Mouse (Mus musculus) midbrain, embryonic 10.5 days (tissue): ENCODE data around the gene Tmem189. TPM values are rescaled to one million over a fixed set of nuclear protein-coding genes. Genes with fewer than 3 reads are reported as not detected.
A peak's percentile ranks its signal among the peaks of the same experiment; 100 is the strongest.

ENCODE experiments used
- DNase-seq: peaks from one replicate; pipeline ENCODE4 v3.0.0-alpha.2; 2017; ENCODE audit warnings: low spot score
- H3K27ac ChIP-seq: fragments of 300-500 bp; sonication (generic); replicated peaks from 2 replicates; pipeline ENCODE4 v1.5.1; 2016; ENCODE audit warnings: mild to moderate bottlenecking
- H3K27me3 ChIP-seq: fragments of 300-500 bp; sonication (generic); 2 replicates; pipeline ENCODE4 v1.6.1; 2016; ENCODE audit warnings: low read depth, mild to moderate bottlenecking; ENCODE audit not compliant: poor library complexity, severe bottlenecking
- H3K36me3 ChIP-seq: fragments of 300-500 bp; sonication (generic); 2 replicates; pipeline ENCODE4 v1.6.1; 2016; ENCODE audit warnings: mild to moderate bottlenecking, moderate library complexity
- H3K4me1 ChIP-seq: fragments of 300-500 bp; sonication (generic); 2 replicates; pipeline ENCODE4 v1.6.1; 2016
- H3K4me3 ChIP-seq: fragments of 300-500 bp; sonication (generic); 2 replicates; pipeline ENCODE4 v1.5.1; 2016; ENCODE audit warnings: mild to moderate bottlenecking, moderate library complexity
- H3K9me3 ChIP-seq: fragments of 300-500 bp; sonication (generic); replicated peaks from 2 replicates; pipeline ENCODE4 v1.6.1; 2016; ENCODE audit warnings: mild to moderate bottlenecking
- WGBS: fragments of 180-500 bp; shearing (Covaris S2); methylation state at CpG from one replicate; pipeline ENCODE4 v1.1.7; 2016; 5-methylcytosine and 5-hydroxymethylcytosine counted together
- polyA plus RNA-seq: library from polyadenylated mRNA; unstranded; fragments of >200 nt; fragmentation: Nextera tagmentation; extraction: Ambion mirVana; gene quantifications from 2 replicates; pipeline ENCODE4 v1.2.1, GENCODE M21; 2016

Gene Tmem189
- polyA plus RNA-seq, 1 experiment from 2014 or later, result 35.8 TPM

DNA sequence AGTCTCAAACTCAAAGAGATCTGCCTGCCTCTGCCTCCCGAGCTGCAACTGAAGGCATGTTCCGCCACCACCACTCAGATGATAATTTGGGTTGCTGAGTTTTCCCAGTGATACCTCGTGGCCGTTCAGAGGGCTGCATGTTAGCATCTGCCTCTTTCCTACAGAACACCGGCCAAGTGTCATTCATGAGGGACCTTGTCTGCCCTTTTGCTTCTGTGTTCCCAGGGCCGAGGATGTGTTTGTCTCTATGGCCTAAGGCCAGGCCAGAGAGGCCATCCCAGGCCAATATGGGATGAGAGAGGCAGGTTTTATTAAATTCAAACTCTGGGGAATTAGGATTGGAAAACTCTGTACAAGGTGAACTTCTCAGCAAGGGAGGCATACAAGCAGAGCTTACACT is 24.7 kb upstream of the Tmem189 start:
- Histone ChIP-seq H3K36me3 (no peaks in the 10 kb centered on the region), H3K4me1 (0 out of 2 replicates have a peak, but pooled peaks cover 3% of the 10 kb centered on the region), H3K27ac (no peak overlapping the region), H3K4me3 (no peak overlapping the region), H3K9me3 (no peaks in the 10 kb centered on the region), H3K27me3 (no peaks in the 10 kb centered on the region)
- no peak for DNase-seq
- WGBS, result 90% methylated on average over 6 of the region's 6 CpGs

DNA sequence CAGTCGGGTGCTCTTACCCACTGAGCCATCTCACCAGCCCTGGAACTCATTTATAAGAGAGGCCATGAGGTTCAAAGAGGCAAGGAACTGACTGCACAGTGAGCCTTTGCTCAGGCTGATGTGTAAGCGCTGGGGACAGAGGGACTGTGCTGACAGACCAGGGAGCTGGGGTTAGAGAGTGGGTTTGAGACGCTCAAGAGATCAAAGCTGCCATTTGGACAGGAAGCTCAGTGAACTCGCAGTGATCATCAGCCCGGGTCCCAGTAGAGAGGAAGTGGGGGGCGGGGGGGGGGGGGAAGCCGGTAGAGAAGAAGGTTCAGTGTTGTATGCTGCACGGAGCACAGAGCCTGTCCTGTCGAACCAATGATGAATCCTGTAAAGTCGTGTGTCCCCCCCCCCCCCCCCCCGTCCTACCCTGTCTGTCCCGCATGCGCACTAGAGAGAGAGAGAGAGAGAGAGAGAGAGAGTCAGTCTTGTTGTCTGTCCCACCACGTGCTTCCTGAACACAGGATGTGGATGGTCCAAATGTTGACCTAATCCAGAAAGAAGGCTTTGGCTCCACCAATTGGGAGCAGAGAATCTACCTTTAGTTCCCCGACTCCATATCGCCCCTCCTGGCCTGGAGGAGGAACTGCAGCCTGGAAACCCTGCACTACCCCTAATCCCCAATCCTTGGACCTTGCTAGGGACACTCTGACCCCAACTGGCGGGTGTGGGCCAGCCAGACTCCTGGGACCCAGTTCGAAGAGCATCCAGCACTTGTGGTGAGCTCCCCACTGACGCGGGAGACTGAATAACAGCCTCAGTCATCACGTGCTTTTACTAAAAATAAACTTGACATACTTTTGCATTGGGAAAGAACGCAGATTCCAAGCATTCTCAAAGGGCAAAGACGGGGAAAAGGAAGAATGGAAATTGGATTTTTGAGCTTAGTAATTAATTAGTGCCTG is 23.5 kb upstream of the Tmem189 start:
- Histone ChIP-seq H3K27ac (no peak overlapping the region), H3K4me1 (peaks cover 8% of the 10 kb centered on the region), H3K36me3 (no peaks in the 10 kb centered on the region), H3K9me3 (no peaks in the 10 kb centered on the region), H3K27me3 (no peaks in the 10 kb centered on the region), H3K4me3 (no peak overlapping the region)
- no peak for DNase-seq
- WGBS, result 82% methylated on average over 20 of the region's 23 CpGs

DNA sequence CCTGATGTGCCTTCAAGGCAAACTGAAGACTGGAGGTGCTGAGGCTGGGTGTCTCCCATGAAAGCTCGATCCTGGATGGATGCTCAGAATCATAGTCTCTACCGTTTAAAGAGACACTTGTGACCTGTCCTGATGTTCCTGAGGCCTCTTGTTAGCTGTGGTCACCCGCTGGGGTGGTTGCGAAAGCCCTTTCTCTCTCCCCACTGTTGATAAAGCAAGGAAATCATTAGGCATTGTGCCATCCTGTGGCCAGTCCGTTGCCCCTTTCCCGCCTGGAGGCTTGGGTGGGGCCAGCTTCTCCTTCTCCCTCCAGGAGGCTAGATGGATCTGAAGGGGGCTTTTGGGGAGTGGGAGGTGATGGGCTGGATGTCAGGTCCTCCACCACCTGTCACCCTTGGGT is 21.0 kb upstream of the Tmem189 start:
- H3K4me3 ChIP-seq, result no peak overlapping the region
- peaks cover 8% of the 10 kb centered on the region for H3K4me1 ChIP-seq
- H3K36me3 ChIP-seq, result no peaks in the 10 kb centered on the region
- DNase-seq, result no peak
- H3K9me3 ChIP-seq, result no peaks in the 10 kb centered on the region
- H3K27ac ChIP-seq, result no peak overlapping the region
- H3K27me3 ChIP-seq, result 0 out of 2 replicates have a peak, but pooled peaks cover 3% of the 10 kb centered on the region
- WGBS, result 69% methylated on average over 6 of the region's 6 CpGs

DNA sequence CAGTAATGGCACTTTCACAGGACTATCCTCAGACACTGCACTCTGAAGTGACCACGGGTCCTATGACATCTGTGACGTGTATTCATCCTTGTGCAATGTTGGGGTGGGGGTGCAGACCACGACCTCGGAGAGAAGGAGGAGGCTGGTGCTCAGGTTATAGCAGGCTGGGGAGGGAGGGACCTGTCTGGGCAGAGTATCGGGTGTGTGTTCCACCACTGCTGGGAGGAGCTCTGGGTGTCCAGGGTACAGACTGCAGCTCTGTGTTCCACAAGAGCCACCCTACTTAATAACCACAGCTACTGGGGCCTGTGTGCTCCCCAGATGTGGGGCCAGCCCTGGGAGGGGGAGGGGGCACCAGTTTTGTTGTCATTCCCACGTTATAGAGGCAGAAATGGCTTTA is 20.3 kb upstream of the Tmem189 start:
- DNase-seq, result no peak
- WGBS, result 71% methylated on average over 6 of the region's 6 CpGs

DNA sequence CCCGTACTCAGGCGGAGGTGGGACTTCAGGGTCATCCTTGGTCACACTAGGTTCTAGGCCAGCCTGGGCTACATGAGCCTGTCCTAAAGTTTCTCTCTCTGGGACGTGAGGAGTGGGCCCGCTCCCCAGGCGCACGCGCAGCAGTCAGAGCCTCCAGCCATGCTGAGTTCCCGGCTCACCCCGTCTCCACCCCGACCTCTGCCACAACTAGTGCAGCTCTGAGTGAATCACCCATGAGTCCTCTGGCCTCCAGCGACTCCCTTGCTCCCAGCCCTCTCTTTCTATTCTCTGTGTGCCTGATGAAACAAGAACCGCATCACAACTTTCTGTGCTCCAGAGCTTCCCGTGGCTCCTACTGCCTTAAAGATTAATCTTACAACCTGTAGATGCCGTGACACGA is 18.8 kb upstream of the Tmem189 start:
- Histone ChIP-seq H3K4me3 (no peak overlapping the region), H3K4me1 (peaks cover 8% of the 10 kb centered on the region), H3K9me3 (no peaks in the 10 kb centered on the region), H3K27me3 (0 out of 2 replicates have a peak, but pooled peaks cover 3% of the 10 kb centered on the region), H3K36me3 (no peaks in the 10 kb centered on the region), H3K27ac (no peak overlapping the region)
- WGBS, result 68% methylated on average over 15 of the region's 15 CpGs
- no peak for DNase-seq

More for the DNA sequence above, 20.3 kb upstream of the Tmem189 start:
- Histone ChIP-seq H3K36me3 (no peaks in the 10 kb centered on the region), H3K27me3 (0 out of 2 replicates have a peak, but pooled peaks cover 3% of the 10 kb centered on the region), H3K9me3 (no peaks in the 10 kb centered on the region), H3K4me1 (peaks cover 8% of the 10 kb centered on the region), H3K4me3 (no peak overlapping the region), H3K27ac (no peak overlapping the region)

DNA sequence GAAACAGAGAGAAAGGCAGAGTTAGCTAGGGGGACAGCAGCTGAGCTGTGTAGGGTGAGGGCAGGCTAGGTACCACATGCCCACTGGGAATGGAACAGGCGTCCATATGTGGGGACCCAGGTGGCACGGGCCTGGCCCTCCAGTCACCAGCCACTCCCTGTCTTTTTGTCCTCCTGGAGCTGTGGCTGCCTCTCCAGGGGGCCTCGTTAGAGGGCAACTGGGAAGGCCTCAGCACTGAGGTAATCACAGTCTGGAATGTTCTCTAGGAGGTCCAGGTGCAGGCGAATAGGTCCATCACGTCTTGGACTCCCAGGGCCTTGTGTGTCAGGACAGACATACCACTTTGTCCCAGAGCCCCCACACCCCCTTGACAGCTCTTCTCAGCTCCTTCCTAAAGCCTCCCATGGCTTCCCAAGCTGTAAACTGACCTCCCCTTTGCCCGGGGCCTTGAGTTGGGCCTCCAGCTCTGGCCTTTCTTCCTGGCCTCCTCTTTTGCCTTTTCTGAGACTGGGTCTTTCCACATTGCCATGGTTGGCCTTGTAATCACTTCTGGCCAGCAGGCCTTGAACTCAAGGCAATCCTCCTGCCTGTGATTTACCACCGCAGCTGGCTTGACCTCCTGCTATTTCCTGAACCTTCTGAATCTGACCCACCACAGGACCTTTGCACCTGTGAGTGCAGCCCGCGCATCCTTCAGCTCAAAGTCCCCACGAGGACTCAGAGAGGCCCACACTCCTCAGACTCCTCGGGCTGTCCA is 16.7 kb upstream of the Tmem189 start:
- no peak for DNase-seq
- H3K36me3 ChIP-seq, result no peaks in the 10 kb centered on the region
- H3K27me3 ChIP-seq, result 0 out of 2 replicates have a peak, but pooled peaks cover 3% of the 10 kb centered on the region
- peaks cover 15% of the 10 kb centered on the region for H3K4me1 ChIP-seq
- H3K27ac ChIP-seq, result peak overlapping the region; percentile 33; the same call in 1 of the 2 replicates
- no peaks in the 10 kb centered on the region for H3K9me3 ChIP-seq
- WGBS, result 85% methylated on average over 11 of the region's 11 CpGs
- no peak overlapping the region for H3K4me3 ChIP-seq

DNA sequence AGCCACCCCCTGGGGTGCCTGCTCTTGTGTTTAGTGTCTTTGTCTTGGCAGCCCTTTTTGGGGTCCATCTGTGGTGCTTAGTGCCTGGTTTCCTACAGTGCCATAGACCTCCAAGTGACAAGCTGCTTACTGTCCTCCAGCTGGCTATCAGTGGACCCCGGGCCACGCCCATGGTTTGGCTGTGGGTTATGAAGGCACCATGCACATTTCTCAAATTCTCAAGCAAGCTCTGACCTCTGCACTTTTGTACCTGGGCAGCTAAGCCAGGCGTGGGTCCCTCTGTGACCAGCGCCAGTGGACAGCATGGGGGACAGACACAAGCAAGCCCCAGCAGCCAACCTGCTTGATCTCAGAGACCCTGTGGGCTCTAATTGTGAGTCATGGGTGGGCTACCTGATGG is 14.8 kb upstream of the Tmem189 start:
- H3K36me3 ChIP-seq, result no peaks in the 10 kb centered on the region
- no peak for DNase-seq
- 92% methylated on average over 4 of the region's 4 CpGs for WGBS
- H3K4me3 ChIP-seq, result no peak overlapping the region
- H3K27ac ChIP-seq, result no peak overlapping the region
- H3K9me3 ChIP-seq, result no peaks in the 10 kb centered on the region
- H3K27me3 ChIP-seq, result peaks cover 3% of the 10 kb centered on the region; the same call in 1 of the 2 replicates
- peaks cover 11% of the 10 kb centered on the region for H3K4me1 ChIP-seq

DNA sequence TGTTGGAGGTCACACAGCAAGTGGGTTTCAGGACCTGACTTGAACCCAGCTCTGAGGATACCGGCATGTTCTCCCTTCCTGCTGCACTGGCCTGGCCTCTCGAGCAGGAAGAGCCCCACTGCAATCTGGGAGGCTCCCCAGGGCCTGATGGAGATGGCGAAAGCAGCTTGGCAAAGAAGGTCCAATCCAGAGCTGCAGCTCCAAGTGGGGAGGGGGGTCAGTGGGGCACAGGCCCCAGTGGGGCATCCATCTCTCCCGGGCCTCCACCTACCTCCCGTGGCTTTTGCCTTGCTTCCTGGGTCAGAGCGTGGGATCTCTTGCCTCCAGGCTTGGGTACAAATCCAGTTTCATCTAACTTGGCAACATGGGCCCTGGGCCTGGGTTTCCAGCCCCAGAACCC is 12.5 kb upstream of the Tmem189 start:
- no peak overlapping the region for H3K27ac ChIP-seq
- H3K36me3 ChIP-seq, result no peaks in the 10 kb centered on the region
- peaks cover 6% of the 10 kb centered on the region; the same call in 1 of the 2 replicates for H3K4me1 ChIP-seq
- 84% methylated on average over 6 of the region's 6 CpGs for WGBS
- DNase-seq, result no peak
- peaks cover 3% of the 10 kb centered on the region; the same call in 1 of the 2 replicates for H3K27me3 ChIP-seq
- no peaks in the 10 kb centered on the region for H3K9me3 ChIP-seq
- no peak overlapping the region for H3K4me3 ChIP-seq

DNA sequence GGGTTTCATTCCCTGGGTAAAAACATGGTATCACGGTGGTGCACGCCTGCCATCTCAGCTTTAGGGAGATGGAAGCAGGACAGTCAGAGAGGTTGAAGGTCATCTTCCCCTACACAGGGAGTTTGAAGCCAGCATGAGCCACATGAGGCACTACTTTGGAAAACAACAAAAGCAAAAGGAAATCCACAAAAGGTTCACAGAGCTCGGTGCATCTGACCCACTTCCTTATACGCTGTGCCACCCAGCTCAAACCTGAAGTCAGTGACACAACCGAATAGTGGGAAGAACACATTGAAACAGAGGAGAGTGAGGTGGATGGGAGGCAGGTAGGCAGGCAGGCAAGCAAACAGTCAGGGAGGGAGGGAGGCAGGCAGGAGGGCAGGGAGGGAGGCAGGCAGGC is 11.8 kb upstream of the Tmem189 start:
- DNase-seq, result no peak
- Histone ChIP-seq H3K27me3 (peaks cover under 1% of the 10 kb centered on the region; the same call in 1 of the 2 replicates), H3K9me3 (no peaks in the 10 kb centered on the region), H3K4me3 (no peak overlapping the region), H3K4me1 (peaks cover 6% of the 10 kb centered on the region; the same call in 1 of the 2 replicates), H3K36me3 (no peaks in the 10 kb centered on the region), H3K27ac (no peak overlapping the region; the same call in 1 of the 2 replicates)
- WGBS, result 72% methylated on average over 5 of the region's 5 CpGs

DNA sequence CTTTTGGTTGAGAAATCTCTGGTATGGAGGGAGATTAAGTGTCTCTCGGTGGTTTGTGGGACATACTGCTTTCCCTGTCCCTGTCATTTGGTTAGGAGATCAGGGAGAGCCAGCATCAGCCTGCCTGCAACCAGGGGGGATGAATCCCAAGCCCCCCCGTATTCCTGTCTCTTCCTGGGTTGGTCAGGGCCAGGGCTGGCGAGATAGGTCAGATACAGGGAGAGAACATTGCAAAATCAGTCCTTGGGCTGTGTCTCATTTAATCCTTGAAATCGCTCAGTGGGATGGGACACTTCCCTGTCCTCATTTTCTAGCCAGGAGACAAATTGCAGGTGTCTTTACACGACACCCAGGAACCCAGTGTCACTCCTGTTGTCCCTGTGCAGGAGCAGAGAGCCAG is 10.4 kb upstream of the Tmem189 start:
- WGBS, result 84% methylated on average over 5 of the region's 5 CpGs
- Histone ChIP-seq H3K36me3 (no peaks in the 10 kb centered on the region), H3K4me3 (no peak overlapping the region), H3K4me1 (peaks cover 6% of the 10 kb centered on the region; the same call in 1 of the 2 replicates), H3K9me3 (peaks cover 5% of the 10 kb centered on the region), H3K27me3 (no peaks in the 10 kb centered on the region; the same call in 1 of the 2 replicates), H3K27ac (no peak overlapping the region)
- no peak for DNase-seq

DNA sequence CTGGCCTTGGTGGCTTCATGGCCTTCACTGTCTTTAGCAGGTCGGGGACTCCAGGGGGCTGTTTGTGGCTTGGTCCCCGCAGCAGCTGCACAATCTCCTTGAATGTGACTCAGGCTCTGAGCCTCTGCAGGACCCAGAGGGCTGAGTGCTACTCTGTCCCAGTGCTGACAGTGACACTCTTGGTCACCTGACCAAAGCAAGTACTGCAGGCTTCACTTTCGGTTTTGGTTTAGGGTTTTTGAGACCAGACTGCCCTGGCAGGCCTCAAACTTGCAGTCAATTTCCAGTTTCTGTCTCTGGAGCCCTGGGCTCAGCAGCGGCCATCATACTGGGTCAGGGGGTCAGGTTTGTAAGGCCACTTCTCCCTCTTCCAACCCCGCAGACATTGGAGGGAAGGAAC is 8.3 kb upstream of the Tmem189 start:
- Histone ChIP-seq H3K4me1 (peaks cover 6% of the 10 kb centered on the region; the same call in 1 of the 2 replicates), H3K27ac (no peak overlapping the region), H3K27me3 (peaks cover 3% of the 10 kb centered on the region; the same call in 1 of the 2 replicates), H3K4me3 (no peak overlapping the region), H3K9me3 (peaks cover 6% of the 10 kb centered on the region), H3K36me3 (no peaks in the 10 kb centered on the region)
- no peak for DNase-seq
- 65% methylated on average over 5 of the region's 5 CpGs for WGBS

DNA sequence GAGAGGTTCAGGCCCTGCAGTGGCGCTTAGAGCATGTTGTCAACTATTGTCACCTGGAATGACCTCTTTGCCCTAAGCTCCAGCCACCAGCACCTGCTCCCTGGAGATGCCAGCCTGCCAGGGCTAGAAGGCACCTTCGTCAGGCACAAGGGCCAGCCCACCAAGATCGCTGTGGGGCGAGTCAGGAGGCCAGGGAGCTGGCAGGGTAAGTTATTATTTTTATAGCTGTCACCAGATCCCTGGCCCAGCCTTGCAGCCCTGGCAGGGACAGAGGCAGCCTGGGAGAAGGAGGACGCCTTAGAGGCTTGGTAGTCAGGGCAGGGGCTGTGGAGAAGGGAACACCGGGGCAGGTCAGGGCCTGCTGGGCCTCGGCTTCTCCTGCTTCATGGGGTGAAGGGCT is 6.5 kb upstream of the Tmem189 start:
- WGBS, result 89% methylated on average over 7 of the region's 7 CpGs
- H3K4me3 ChIP-seq, result no peak overlapping the region
- H3K4me1 ChIP-seq, result no peaks in the 10 kb centered on the region
- H3K36me3 ChIP-seq, result no peaks in the 10 kb centered on the region
- H3K27ac ChIP-seq, result peak overlapping the region; percentile 28; the same call in 1 of the 2 replicates
- H3K27me3 ChIP-seq, result peaks cover 20% of the 10 kb centered on the region
- DNase-seq, result no peak
- H3K9me3 ChIP-seq, result peaks cover 6% of the 10 kb centered on the region
